Mouse (Mus musculus) spleen, adult 2 months (tissue): ENCODE measurements around the gene Vps35l. TPM values are rescaled to one million over a fixed set of nuclear protein-coding genes. Genes with fewer than 3 reads are reported as not detected.

ENCODE experiments used
- DNase-seq, 2 experiments: peaks; one replicate each; pipeline versions ENCODE4 v3.0.0 to v3.0.0-alpha.2; 2012 to 2021; ENCODE audit warnings: low spot score in 2 of 2, low read depth in 1 of 2
- H3K27ac ChIP-seq: fragments of 200-500 bp; 2 replicates; pipeline ENCODE4 v1.5.1; 2012; ENCODE audit warnings: low read length, inconsistent platforms; ENCODE audit not compliant: insufficient read depth
- H3K27me3 ChIP-seq: fragments of 200-500 bp; 2 replicates; pipeline ENCODE4 v1.6.1; 2012; ENCODE audit warnings: mild to moderate bottlenecking, moderate library complexity, low read length, inconsistent platforms; ENCODE audit not compliant: control insufficient read depth, insufficient read depth
- H3K36me3 ChIP-seq: fragments of 200-500 bp; 2 replicates; pipeline ENCODE4 v1.6.1; 2012; ENCODE audit warnings: mild to moderate bottlenecking, low read length, inconsistent platforms; ENCODE audit not compliant: control insufficient read depth, insufficient read depth
- H3K4me1 ChIP-seq: fragments of 200-500 bp; 2 replicates; pipeline ENCODE4 v1.6.1; 2011; ENCODE audit warnings: inconsistent platforms; ENCODE audit not compliant: control insufficient read depth, insufficient read depth, insufficient read length
- H3K4me3 ChIP-seq: fragments of 200-500 bp; 2 replicates; pipeline ENCODE4 v1.5.1; 2011; ENCODE audit warnings: mild to moderate bottlenecking, inconsistent platforms; ENCODE audit not compliant: insufficient read depth, insufficient read length; ENCODE audit errors: extremely low read depth
- CTCF ChIP-seq: fragments of 200-500 bp; IDR thresholded peaks from 2 replicates; pipeline ENCODE4 v1.5.1; 2011; ENCODE audit warnings: mild to moderate bottlenecking, inconsistent platforms; ENCODE audit not compliant: insufficient read depth, insufficient read length, insufficient replicate concordance; ENCODE audit errors: extremely low read depth
- POLR2A ChIP-seq: fragments of 200-500 bp; IDR thresholded peaks from 2 replicates; pipeline ENCODE4 v1.6.1; 2011; ENCODE audit warnings: low read depth, low read length, inconsistent platforms
- WGBS: fragments of 180-500 bp; shearing (Covaris S2); methylation state at CpG from one replicate; pipeline ENCODE4 v1.1.7; 2018; 5-methylcytosine and 5-hydroxymethylcytosine counted together
- polyA plus RNA-seq: library from polyadenylated mRNA; depleted of rRNA; stranded (reverse); fragments of >200 nt; gene quantifications from 2 replicates; pipeline ENCODE4 v1.2.3, GENCODE M21; 2012

Vps35l gene
- polyA plus RNA-seq, 1 experiment = 27.6 TPM

- peak; percentile 90 to 92 for DNase-seq
- TF ChIP-seq CTCF = no peak
- H3K27me3 ChIP-seq = no peaks in the 10 kb centered on the region
- H3K4me1 ChIP-seq = no peaks in the 10 kb centered on the region
- peak within 1 kb of the TSS; percentile 64 for H3K4me3 ChIP-seq
- WGBS = 1% methylated on average over 48 of the region's 48 CpGs
- H3K27ac ChIP-seq = no peak within 1 kb of the TSS
- peaks cover 1% of the 10 kb centered on the region for H3K36me3 ChIP-seq
These were observed 27.5 kb upstream of the Vps35l start, which contains the start of gene Ccp110 for GRCm38 (mm10) chr7:118712228-118713173. TSS of gene Ccp110 (plus strand) at chr7:118712552.

GRCm38 (mm10) chr7:118714873-118715272 is 25.2 kb upstream of the Vps35l start:
- WGBS = 91% methylated on average over 1 of the region's 1 CpGs
- no peak overlapping the region for H3K4me3 ChIP-seq
- DNase-seq = no peak
- TF ChIP-seq POLR2A (no peak), CTCF (no peak)
- no peaks in the 10 kb centered on the region for H3K4me1 ChIP-seq
- H3K36me3 ChIP-seq = peaks cover 2% of the 10 kb centered on the region
- H3K27ac ChIP-seq = no peak overlapping the region
- H3K27me3 ChIP-seq = no peaks in the 10 kb centered on the region

GRCm38 (mm10) chr7:118718066-118718465 is 22.0 kb upstream of the Vps35l start:
- no peak for DNase-seq
- peaks cover 2% of the 10 kb centered on the region for H3K36me3 ChIP-seq
- 97% methylated on average over 4 of the region's 4 CpGs for WGBS
- no peak overlapping the region for H3K27ac ChIP-seq
- H3K4me1 ChIP-seq = no peaks in the 10 kb centered on the region
- H3K4me3 ChIP-seq = no peak overlapping the region
- TF ChIP-seq POLR2A (no peak), CTCF (no peak)
- no peaks in the 10 kb centered on the region for H3K27me3 ChIP-seq

GRCm38 (mm10) chr7:118723927-118724326 is 16.1 kb upstream of the Vps35l start:
- H3K4me3 ChIP-seq = no peak overlapping the region
- DNase-seq = no peak
- H3K27ac ChIP-seq = no peak overlapping the region
- peaks cover 4% of the 10 kb centered on the region for H3K36me3 ChIP-seq
- TF ChIP-seq CTCF (no peak), POLR2A (no peak)
- H3K4me1 ChIP-seq = no peaks in the 10 kb centered on the region
- H3K27me3 ChIP-seq = no peaks in the 10 kb centered on the region
- WGBS = 91% methylated on average over 9 of the region's 9 CpGs

- H3K36me3 ChIP-seq = peaks cover 5% of the 10 kb centered on the region; the same call in 1 of the 2 replicates
- no peaks in the 10 kb centered on the region for H3K27me3 ChIP-seq
- 92% methylated on average over 2 of the region's 2 CpGs for WGBS
These were observed 14.6 kb upstream of the Vps35l start for GRCm38 (mm10) chr7:118725459-118725858.

GRCm38 (mm10) chr7:118728846-118729587 is 11.0 kb upstream of the Vps35l start:
- no peak for DNase-seq
- H3K27ac ChIP-seq = no peak overlapping the region
- TF ChIP-seq POLR2A = no peak
- TF ChIP-seq CTCF = no peak
- no peak overlapping the region for H3K4me3 ChIP-seq
- H3K36me3 ChIP-seq = peaks cover 5% of the 10 kb centered on the region
- H3K27me3 ChIP-seq = no peaks in the 10 kb centered on the region
- H3K4me1 ChIP-seq = no peaks in the 10 kb centered on the region
- 94% methylated on average over 13 of the region's 13 CpGs for WGBS

More at GRCm38 (mm10) chr7:118725459-118725858, 14.6 kb upstream of the Vps35l start:
- TF ChIP-seq CTCF (no peak), POLR2A (no peak)
- no peak overlapping the region for H3K27ac ChIP-seq
- no peak overlapping the region for H3K4me3 ChIP-seq
- DNase-seq = no peak
- no peaks in the 10 kb centered on the region for H3K4me1 ChIP-seq
